Mouse (Mus musculus) CD4-positive, CD25-positive, alpha-beta regulatory T cell, adult 2 months (primary cell): Measurements from ENCODE around the gene M6pr.
"Not testable (repeated sequence)": the region's sequence is repeated elsewhere in the genome, so short reads cannot be mapped to it uniquely, and the experiment has no call there.

Source experiments
- DNase-seq: peaks from one replicate; pipeline ENCODE4 v3.0.0-alpha.2; 2012; ENCODE audit warnings: low read depth, low spot score

Gene M6pr

DNA sequence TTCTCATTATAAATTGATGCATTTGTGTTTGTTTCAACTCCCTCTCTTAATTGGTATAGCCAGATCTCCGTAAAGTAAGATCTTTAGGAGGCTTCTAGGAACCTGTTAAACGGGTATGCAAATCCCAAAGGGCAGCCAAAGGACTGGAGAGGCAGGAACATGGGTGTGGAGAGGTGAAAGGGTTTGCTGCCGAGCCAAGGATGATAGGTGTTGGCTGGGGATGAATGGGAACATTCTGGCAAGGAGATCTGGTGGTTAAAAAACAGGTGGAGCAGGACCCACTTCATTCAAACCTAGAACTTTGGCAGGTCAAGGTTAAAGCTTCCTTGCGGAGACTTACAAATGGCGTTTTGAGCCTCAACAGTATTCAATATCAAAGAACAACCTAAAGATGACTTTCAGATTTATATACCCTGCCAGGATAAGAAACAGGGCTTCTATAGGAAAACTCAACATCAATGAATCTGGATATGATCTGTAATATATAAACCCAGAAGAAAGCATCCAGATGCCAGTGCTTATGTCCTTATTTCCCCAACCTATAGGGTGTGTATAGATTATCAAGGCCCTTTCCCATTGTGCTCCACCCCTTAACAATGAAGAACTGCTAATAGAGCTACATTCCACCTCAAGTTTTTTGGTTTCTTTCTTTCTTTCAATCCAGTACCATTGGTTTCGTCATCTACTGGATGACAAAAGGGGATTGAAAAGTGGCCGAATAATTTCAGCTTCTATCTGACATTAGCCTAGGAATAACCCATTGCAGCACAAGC is 32.7 kb downstream of the M6pr start:
- no peak for DNase-seq

GRCm38 (mm10) chr6:122342125-122342524 is 33.6 kb downstream of the M6pr start:
- DNase-seq, result no peak

DNA sequence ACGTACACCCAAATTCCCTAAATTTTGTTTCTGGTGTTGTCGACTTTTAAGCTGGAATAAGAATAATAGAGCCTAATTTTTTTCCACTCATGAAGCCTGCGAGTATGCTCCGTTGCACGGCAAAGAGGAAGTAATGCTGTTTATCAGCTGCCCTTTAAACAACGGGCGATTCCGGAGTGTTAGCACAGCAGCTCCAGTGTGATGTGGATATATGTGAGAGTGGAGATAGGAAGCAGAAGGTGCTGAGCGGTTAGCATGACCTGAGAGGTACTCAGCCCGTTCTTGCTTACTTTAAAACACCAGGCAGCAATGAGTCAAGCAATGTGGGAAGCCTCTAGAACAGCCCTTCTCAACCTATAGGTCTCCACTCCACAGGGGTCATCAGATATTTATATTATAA is 35.2 kb downstream of the M6pr start:
- DNase-seq, result no peak

GRCm38 (mm10) chr6:122344386-122345116 is 36.0 kb downstream of the M6pr start:
- DNase-seq, result no peak

DNA sequence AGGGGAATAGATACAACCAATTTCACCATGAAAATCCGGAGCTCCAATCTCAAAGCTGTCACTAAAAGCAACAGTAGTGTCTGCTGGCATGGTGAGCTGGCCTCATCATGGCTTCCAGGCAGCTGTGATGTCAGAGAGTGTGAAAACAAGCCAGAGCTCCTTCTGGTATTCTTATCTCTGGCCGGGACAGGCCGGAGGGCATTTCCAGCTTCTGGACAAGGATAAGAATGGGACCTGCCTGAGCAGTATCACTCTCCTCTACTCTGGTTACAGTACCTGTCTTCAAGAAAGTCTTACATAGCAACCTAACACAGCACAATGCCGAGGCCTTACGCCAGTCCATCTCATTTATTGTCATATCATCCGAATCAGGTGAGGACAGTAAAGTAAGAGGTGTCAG is 37.2 kb downstream of the M6pr start:
- no peak for DNase-seq

- DNase-seq, result no peak
Observed at GRCm38 (mm10) chr6:122346399-122346798, 37.9 kb downstream of the M6pr start.

GRCm38 (mm10) chr6:122347326-122347725 is 38.8 kb downstream of the M6pr start:
- DNase-seq, result not testable (repeated sequence)

GRCm38 (mm10) chr6:122355909-122356308 is 47.4 kb downstream of the M6pr start:
- no peak for DNase-seq

- DNase-seq, result no peak
Observed at GRCm38 (mm10) chr6:122357089-122357488, 48.6 kb downstream of the M6pr start.

DNA sequence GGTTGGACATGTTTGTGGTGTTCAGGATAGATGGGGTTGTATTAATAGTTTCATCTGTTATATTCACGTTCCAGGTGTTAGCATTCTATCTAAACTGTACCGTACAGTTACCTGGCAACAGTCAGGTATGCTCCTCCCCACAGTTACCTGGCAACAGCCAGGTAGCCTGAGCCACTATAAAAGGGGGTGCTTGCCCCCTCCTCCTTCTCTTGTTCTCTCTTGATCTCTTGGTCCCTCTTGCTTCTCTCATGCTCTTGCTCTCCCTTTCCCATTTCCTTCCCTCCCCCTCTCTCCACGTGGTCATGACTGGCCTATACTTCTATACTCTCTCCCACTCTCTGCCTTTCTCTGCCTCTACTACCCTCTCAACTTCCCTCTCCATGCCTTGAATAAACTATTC is 57.2 kb downstream of the M6pr start:
- no peak for DNase-seq

- DNase-seq, result no peak
Observed at GRCm38 (mm10) chr6:122366287-122366686, 57.8 kb downstream of the M6pr start.

- DNase-seq, result no peak
Observed at GRCm38 (mm10) chr6:122366976-122367375, 58.5 kb downstream of the M6pr start.
